Mouse (Mus musculus) Patski (cell line): ENCODE results near the gene Abcb8. TPM values are rescaled to one million over a fixed set of nuclear protein-coding genes. Genes with fewer than 3 reads are reported as not detected.

Source experiments
- ATAC-seq: fragments of 100-300 bp; one replicate; pipeline ENCODE4 v1.8.0; 2021
- CTCF ChIA-PET: fragments of 350-600 bp; sonication (Branson Sonifier 250); formaldehyde crosslinking; loops from one replicate; lab custom pipeline; 2022; ENCODE audit warnings: inconsistent platforms; lab: Charles Lee
- POLR2A ChIA-PET: fragments of 350-600 bp; sonication (Branson Sonifier 250); formaldehyde crosslinking; loops from one replicate; lab custom pipeline; 2022; ENCODE audit warnings: antibody characterized with exemption, inconsistent platforms; lab: Charles Lee
- DNase-seq: peaks from one replicate; pipeline ENCODE4 v3.0.0-alpha.2; 2011; ENCODE audit warnings: low read depth, low spot score
- H3K27me3 ChIP-seq: fragments of 371-371 bp; one replicate; pipeline ENCODE4 v1.5.1; 2021
- CTCF ChIP-seq: fragments of 100-300 bp; IDR thresholded peaks from one replicate; pipeline ENCODE4 v1.5.1; 2021
- in situ Hi-C: fragments of 300-500 bp; cut with MboI; formaldehyde crosslinking; loops from 3 replicates; pipeline ENCODE4 v1.11.1; 2018; ENCODE audit warnings: low pct_unique_long_range_greater_than_20kb, mixed read lengths
- polyA plus RNA-seq: library from polyadenylated mRNA; unstranded; gene quantifications from one replicate; pipeline ENCODE4 v1.2.3, GENCODE M21; 2021

Abcb8 gene
- polyA plus RNA-seq, 1 experiment from 2014 or later = 67.6 TPM

DNA sequence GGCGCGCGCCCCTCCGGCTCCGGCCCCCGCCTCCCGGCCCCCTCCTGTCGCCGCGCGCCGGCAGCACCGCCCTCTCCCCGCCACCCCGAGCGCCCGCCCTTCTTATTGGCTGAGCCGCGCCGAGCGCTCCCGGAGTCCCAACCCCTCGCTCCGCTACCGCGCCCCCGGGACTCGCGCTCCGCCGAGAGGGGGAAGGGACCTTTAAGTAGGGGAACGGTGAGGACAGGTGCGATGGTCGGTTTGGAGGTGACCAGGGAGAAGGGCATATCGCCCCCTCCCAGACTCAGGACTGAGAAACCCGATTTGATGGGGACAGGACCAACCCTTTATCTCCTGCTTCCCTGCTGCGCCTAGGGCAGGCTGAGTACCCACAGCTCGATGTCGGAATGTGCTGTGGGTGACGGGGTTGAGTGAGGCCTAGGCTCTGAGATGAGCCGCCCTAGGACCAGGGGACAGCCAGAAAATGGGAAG, 41.7 kb upstream of the Abcb8 start:
- in situ Hi-C loops = no loop called here
- H3K27me3 ChIP-seq = peaks cover 43% of the 10 kb centered on the region
- DNase-seq (no peak), ATAC-seq (no peak)
- TF ChIP-seq CTCF = no peak
- POLR2A ChIA-PET = no interaction called here
- CTCF ChIA-PET = interaction anchor here (1.0 kb wide), 1 partner anchor 19 kb away, joined by 3 read pairs; no protein-coding TSS in a partner anchor

DNA sequence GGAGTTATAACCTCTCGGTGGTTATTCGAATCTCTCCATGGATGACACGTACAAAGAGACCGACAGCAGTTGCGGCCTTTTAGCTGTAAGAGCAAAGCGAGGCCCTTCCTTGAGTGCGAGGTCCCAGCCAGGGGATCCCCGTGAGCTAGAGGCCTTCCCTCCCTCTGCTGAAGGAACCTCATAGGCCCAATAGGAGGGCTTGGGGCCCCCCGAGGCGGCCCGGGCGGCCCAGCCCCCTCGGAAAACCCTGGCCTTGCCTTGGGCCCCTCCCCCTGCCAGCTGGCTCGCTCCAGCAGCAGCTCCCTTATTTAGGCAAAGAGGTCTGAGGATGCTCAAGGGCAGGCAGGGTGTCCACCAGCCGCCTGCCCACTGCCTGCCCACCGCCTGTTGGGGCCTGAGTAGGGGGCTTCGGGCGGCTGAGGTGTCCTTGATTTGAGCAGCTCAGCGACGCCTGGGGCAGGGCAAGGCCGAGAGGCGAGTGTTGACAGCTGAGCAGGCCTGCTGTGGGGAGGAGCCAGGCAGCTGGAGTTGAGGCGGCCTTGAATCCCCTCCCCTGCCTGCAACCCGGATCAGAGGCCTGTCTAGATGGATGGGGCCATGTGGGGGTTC, 41.1 kb upstream of the Abcb8 start:
- ChIA-PET CTCF (interaction anchor here (1.0 kb wide), 1 partner anchor 18 kb away, joined by 3 read pairs; no protein-coding TSS in a partner anchor), POLR2A (no interaction called here)
- in situ Hi-C loops = no loop called here
- peaks cover 43% of the 10 kb centered on the region for H3K27me3 ChIP-seq
- ATAC-seq (no peak), DNase-seq (no peak)
- TF ChIP-seq CTCF = no peak

DNA sequence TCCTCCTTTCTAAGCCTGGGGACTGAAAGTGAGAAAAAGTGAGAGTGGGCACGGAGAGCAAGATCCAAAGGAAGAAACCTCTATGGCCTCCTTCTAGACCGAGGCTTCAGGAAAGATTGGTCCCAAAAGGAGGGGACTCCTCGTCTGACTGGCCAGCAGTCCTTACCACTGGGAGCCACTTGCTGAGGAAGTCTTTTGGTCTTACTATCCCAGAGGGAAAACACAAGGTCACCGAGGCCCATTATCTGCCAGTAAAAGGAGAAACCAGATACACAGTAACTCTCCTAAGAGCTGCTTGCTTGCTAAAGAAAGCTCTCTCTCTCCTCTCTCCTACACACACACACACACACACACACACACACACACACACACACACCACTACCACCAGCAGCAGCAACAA, 40.1 kb upstream of the Abcb8 start:
- ChIA-PET POLR2A (no interaction called here), CTCF (no interaction called here)
- in situ Hi-C loops = no loop called here
- TF ChIP-seq CTCF = no peak
- no peak for DNase-seq
- no peak for ATAC-seq
- H3K27me3 ChIP-seq = peaks cover 43% of the 10 kb centered on the region

DNA sequence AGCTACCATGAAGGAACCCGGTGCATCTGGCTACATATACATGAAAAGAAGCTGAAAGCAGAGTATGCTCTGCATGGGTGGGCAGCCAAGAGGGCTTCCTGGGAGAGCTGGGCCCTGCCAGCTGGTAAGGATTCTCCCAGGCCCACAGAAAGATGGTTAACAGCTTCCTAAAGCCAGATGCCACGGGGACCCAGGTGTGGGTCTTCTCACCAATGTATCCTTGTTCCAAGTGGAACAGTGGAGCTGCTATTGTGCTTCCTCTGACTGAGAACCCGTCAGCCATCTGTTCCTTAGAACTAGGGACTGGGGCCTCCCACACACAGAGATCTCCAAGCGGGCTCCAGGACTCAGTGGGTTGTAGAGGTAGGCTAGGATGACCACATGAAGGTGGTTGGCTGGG, 36.7 kb upstream of the Abcb8 start:
- peaks cover 25% of the 10 kb centered on the region for H3K27me3 ChIP-seq
- in situ Hi-C loops = no loop called here
- no peak for TF ChIP-seq CTCF
- ChIA-PET POLR2A (no interaction called here), CTCF (interaction anchor here (1.0 to 2.2 kb wide), 5 partner anchors 15 to 96 kb away, joined by 3 to 12 read pairs (median 4); no protein-coding TSS in a partner anchor)
- DNase-seq = no peak
- ATAC-seq = no peak

DNA sequence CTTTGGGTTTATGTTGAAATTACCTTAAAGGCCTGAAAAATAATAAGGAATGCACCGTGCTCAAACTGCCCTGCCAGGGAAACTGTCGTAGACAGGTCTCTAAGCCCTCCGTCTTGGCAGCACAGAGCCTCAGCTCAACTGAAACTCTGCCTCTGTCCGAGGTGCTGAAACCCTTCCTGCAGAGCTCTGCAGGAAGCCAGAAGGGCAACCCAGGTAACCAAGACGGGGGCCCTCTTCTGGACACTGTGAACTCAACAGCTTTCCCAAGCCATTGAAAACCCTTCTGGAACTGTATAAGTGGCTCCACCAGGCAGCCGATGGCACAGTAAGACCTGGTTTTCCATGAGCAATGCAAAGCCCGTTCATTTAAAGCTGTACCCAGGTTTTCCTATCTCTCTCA, 36.0 kb upstream of the Abcb8 start:
- DNase-seq (peak; percentile 50), ATAC-seq (peak; percentile 41)
- no peak for TF ChIP-seq CTCF
- ChIA-PET POLR2A (interaction anchor here (1.0 to 1.2 kb wide), 2 partner anchors 14 to 28 kb away, joined by 3 read pairs; no protein-coding TSS in a partner anchor), CTCF (interaction anchor here (0.8 to 2.2 kb wide), 10 partner anchors 15 to 96 kb away, joined by 3 to 12 read pairs (median 4); partner anchors contain the start of gene Abcb8)
- in situ Hi-C loops = no loop called here
- H3K27me3 ChIP-seq = peaks cover 18% of the 10 kb centered on the region

DNA sequence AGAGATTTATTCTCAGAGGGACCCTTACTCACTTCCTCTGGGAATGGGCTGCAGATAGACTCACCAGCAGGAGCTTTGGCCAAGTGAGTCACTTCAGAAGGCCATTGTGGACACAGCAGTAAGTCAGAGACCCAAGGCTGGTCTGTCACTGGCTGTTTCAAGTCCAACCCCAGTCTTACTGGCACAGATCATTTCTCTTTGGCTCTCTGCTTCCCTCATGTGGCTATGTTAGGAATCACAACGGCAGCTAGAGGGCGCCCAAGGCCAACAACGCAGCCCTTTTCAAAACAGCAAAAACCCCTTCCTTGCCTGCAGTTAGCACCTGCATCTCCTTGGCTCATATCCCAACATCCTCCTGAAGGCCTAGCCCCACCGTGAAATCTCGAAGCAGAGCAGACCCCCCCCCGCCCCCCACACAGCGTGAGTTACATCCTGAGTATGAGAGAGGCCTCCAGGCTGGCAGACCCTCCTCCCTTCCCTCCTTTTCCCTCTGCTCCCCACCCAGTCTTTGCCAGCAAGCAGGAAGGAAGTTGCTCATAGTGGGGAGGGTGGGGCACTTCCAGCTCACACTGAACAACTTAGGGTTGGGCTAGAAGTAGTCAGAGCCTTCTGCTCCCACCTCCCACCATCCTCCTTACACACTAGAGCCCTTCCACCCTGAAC, 32.5 kb upstream of the Abcb8 start:
- ChIA-PET CTCF (interaction anchor here (0.8 to 2.9 kb wide), 16 partner anchors 9 to 98 kb away, joined by 3 to 12 read pairs (median 4); partner anchors contain the start of genes Abcb8 and Atg9b), POLR2A (no interaction called here)
- H3K27me3 ChIP-seq = peaks cover 20% of the 10 kb centered on the region
- peak; percentile 97 for TF ChIP-seq CTCF
- in situ Hi-C loops = loop anchor here (5.0 kb wide), 1 partner anchor 94 kb away; no protein-coding TSS in a partner anchor
- ATAC-seq (no peak), DNase-seq (peak; percentile 30)

DNA sequence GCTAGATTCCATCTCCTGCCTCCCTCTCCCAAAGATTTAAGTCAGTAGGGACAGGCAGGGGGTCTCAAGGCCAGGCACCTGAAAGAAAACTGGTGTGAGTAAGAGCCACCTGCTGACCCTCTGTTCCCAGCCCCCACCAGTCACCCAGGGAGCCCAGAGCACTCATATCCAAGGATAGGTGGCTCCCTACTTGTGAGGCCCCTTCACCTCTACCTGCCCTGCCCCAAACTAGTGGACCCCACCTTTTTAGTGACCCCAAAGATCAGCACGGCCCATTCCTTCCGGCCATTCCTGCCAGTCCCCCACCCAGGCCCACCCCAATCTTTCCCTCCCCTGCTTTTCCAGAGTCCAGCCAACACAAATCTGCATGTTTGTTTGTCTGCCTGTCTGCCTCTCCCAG, 30.0 kb upstream of the Abcb8 start:
- CTCF ChIA-PET = interaction anchor here (1.8 kb wide), 1 partner anchor 23 kb away, joined by 3 read pairs; no protein-coding TSS in a partner anchor
- in situ Hi-C loops = loop anchor here (5.0 kb wide), 1 partner anchor 96 kb away; no protein-coding TSS in a partner anchor
- ATAC-seq = no peak
- DNase-seq = no peak
- POLR2A ChIA-PET = interaction anchor here (0.5 kb wide), 1 partner anchor 154 kb away, joined by 3 read pairs; no protein-coding TSS in a partner anchor
- TF ChIP-seq CTCF = no peak
- H3K27me3 ChIP-seq = peaks cover 20% of the 10 kb centered on the region

DNA sequence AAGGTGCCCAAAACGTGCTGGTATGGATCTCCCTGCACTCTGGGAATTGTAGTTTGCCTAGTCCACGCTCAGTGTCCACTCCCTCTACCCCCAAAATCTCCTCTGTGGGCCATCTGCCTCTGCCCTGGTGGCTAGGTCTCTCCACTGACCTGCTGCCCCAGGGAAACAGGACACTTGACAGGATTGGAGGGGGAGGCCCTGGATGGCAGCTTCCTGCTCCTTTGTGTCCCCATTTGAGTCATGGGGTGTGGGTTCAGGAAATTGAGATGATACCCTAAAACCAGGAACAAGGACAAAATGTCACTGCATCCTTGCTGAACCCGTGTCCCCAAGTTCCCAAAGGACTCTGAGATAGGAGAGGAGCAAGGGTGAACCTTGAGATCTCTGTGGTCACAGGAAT, 29.4 kb upstream of the Abcb8 start:
- ChIA-PET POLR2A (no interaction called here), CTCF (interaction anchor here (1.8 kb wide), 1 partner anchor 23 kb away, joined by 3 read pairs; no protein-coding TSS in a partner anchor)
- ATAC-seq = no peak
- peaks cover 16% of the 10 kb centered on the region for H3K27me3 ChIP-seq
- DNase-seq = no peak
- TF ChIP-seq CTCF = no peak
- in situ Hi-C loops = loop anchor here (5.0 kb wide), 1 partner anchor 97 kb away; no protein-coding TSS in a partner anchor

DNA sequence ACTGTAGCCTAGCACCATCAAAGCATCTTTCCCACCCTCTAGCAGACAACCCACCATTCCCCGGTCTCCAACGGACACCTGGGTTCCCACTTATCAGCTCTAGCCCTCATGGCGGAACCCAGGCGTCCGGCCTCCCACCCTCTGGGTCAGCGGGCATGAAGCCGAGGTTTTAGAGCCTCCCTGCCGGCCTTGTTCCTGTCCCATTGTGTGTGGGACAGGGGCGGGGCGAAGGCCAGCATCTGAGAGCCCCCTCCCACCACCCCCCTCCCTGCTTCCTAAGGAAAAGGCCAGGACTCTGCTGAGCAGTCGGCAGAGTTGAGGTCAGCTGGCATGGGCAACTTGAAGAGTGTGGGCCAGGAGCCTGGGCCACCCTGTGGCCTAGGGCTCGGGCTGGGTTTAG, 29.0 kb upstream of the Abcb8 start, which contains the start of gene Nos3:
Nos3 (plus strand) TSS at position 303 of the 400 bp plus-strand sequence.
- ChIA-PET CTCF (interaction anchor here (1.8 kb wide), 1 partner anchor 22 kb away, joined by 3 read pairs; no protein-coding TSS in a partner anchor), POLR2A (no interaction called here)
- peaks cover 16% of the 10 kb centered on the region for H3K27me3 ChIP-seq
- ATAC-seq (no peak), DNase-seq (no peak)
- TF ChIP-seq CTCF = no peak
- in situ Hi-C loops = loop anchor here (5.0 kb wide), 1 partner anchor 97 kb away; no protein-coding TSS in a partner anchor

DNA sequence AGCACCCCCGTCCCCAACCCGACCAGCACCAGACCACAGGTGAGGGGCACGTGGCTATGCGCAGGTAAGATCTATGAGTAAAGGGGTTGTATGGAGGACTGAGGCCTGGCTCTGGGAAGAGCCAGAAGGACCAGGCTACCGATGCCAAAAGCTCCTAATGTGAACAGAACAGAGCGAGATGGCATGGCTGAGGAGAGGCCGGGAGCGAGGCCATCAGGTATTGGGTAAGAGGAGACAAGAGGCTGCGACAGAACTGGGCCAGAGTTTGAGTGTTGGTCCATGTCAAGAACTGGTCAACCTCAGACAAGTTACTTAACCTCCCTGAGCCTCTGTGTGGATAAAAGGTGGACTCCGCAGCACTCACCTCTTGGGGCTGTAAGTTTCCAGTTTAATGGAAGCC, 28.5 kb upstream of the Abcb8 start:
- H3K27me3 ChIP-seq = peaks cover 16% of the 10 kb centered on the region
- in situ Hi-C loops = loop anchor here (5.0 kb wide), 1 partner anchor 98 kb away; no protein-coding TSS in a partner anchor
- ChIA-PET POLR2A (no interaction called here), CTCF (interaction anchor here (1.0 kb wide), 1 partner anchor 14 kb away, joined by 3 read pairs; no protein-coding TSS in a partner anchor)
- ATAC-seq (no peak), DNase-seq (no peak)
- TF ChIP-seq CTCF = no peak
